Mouse (Mus musculus): ENCODE measurements around the gene Slamf9. TPM values are rescaled to one million over a fixed set of nuclear protein-coding genes. Genes with fewer than 3 reads are reported as not detected.

Slamf9 gene
- polyA plus RNA-seq, 1 experiment from 2014 or later, result 0.32 TPM

GRCm38 (mm10) chr1:172474196-172474595, 962 bp upstream of the Slamf9 start:
- 69% methylated on average over 3 of the region's 3 CpGs for WGBS
- Histone ChIP-seq H3K4me2 (no peak overlapping the region), H3K4me3 (ENCODE audit: low read depth, low read length) (no peak overlapping the region), H3K9me3 (ENCODE audit: low read depth, low read length) (no peaks in the 10 kb centered on the region), H3K27ac (ENCODE audit: low read depth) (no peak overlapping the region), H3K36me3 (ENCODE audit: insufficient read depth) (no peaks in the 10 kb centered on the region), H3K9ac (no peak overlapping the region), H3K27me3 (ENCODE audit: insufficient read depth, low read length) (no peaks in the 10 kb centered on the region), H3K4me1 (ENCODE audit: insufficient read depth) (no peaks in the 10 kb centered on the region; the same call in 1 of the 2 replicates)
- ATAC-seq (ENCODE audit: insufficient read depth) (no peak), DNase-seq (no peak)
- no peak for TF ChIP-seq CTCF (IDR thresholded peaks at IDR 0.05; ENCODE audit: low read depth)

DNA sequence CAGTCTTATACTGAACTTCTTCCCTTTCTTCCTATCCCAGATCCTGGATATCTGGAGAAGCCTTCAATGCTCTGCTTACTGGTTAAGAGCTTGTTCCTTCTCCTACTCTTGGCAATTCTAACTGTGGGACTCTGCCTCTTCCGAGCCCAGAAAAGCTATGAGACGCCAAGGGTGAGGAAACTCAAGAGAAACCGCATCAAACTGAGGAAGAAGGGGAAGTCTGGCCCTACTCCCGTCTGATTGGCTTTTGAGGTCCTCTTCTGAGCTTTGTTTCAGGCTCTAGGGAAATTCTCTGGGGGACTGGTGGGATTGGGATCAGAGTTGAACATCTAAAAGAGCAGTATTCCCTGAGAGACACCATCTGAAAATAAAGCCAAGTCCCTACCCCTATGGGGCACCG, 2.9 kb downstream of the Slamf9 start:
- DNase-seq (no peak), ATAC-seq (ENCODE audit: insufficient read depth) (no peak)
- Histone ChIP-seq H3K4me2 (no peak overlapping the region), H3K9me3 (ENCODE audit: low read depth, low read length) (no peaks in the 10 kb centered on the region), H3K4me1 (ENCODE audit: insufficient read depth) (peaks cover 3% of the 10 kb centered on the region; the same call in 1 of the 2 replicates), H3K27me3 (ENCODE audit: insufficient read depth, low read length) (no peaks in the 10 kb centered on the region), H3K27ac (ENCODE audit: low read depth) (no peak overlapping the region), H3K9ac (no peak overlapping the region), H3K36me3 (ENCODE audit: insufficient read depth) (no peaks in the 10 kb centered on the region), H3K4me3 (ENCODE audit: low read depth, low read length) (no peak overlapping the region)
- TF ChIP-seq CTCF (IDR thresholded peaks at IDR 0.05; ENCODE audit: low read depth), result no peak
- WGBS, result 75% methylated on average over 5 of the region's 5 CpGs

DNA sequence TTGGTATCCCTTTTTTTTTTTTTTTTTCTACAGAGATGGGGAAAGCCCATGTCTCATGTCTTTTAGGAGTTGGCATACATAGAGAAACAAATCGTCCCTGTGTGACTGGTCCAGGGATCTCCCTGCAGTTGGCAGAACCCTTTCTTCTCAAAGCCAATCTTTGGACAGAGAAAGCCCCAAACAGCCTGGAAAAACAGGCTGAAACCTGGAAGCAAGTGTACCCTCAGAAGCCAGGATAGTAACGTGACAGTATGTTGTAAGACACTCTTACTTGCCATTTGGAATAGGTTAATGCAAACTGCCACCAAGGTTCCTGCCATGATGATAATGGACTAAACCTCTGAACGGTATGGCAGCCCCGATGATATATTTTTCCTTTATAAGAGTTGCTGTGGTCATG, 5.2 kb downstream of the Slamf9 start:
- no peak for TF ChIP-seq CTCF (IDR thresholded peaks at IDR 0.05; ENCODE audit: low read depth)
- Histone ChIP-seq H3K27me3 (ENCODE audit: insufficient read depth, low read length) (no peaks in the 10 kb centered on the region), H3K4me1 (ENCODE audit: insufficient read depth) (peaks cover 8% of the 10 kb centered on the region; the same call in 1 of the 2 replicates), H3K27ac (ENCODE audit: low read depth) (no peak overlapping the region), H3K9ac (no peak overlapping the region), H3K4me3 (ENCODE audit: low read depth, low read length) (no peak overlapping the region), H3K4me2 (no peak overlapping the region), H3K36me3 (ENCODE audit: insufficient read depth) (peaks cover 7% of the 10 kb centered on the region; the same call in 1 of the 2 replicates), H3K9me3 (ENCODE audit: low read depth, low read length) (no peaks in the 10 kb centered on the region)
- no peak for ATAC-seq (ENCODE audit: insufficient read depth)
- no peak for DNase-seq
- WGBS, result 83% methylated on average over 4 of the region's 4 CpGs

GRCm38 (mm10) chr1:172481111-172481510, 6.0 kb downstream of the Slamf9 start:
- H3K9ac ChIP-seq, result peak overlapping the region; percentile 62
- peak overlapping the region; percentile 60 for H3K4me3 ChIP-seq (ENCODE audit: low read depth, low read length)
- H3K36me3 ChIP-seq (ENCODE audit: insufficient read depth), result peaks cover 8% of the 10 kb centered on the region; the same call in 1 of the 2 replicates
- peak overlapping the region; percentile 89 for H3K27ac ChIP-seq (ENCODE audit: low read depth)
- H3K27me3 ChIP-seq (ENCODE audit: insufficient read depth, low read length), result no peaks in the 10 kb centered on the region
- H3K4me2 ChIP-seq, result peak overlapping the region; percentile 84
- ATAC-seq (ENCODE audit: insufficient read depth), result no peak
- 8% methylated on average over 13 of the region's 13 CpGs for WGBS
- peak; percentile 40 for DNase-seq
- no peak for TF ChIP-seq CTCF (IDR thresholded peaks at IDR 0.05; ENCODE audit: low read depth)
- peaks cover 8% of the 10 kb centered on the region; the same call in 1 of the 2 replicates for H3K4me1 ChIP-seq (ENCODE audit: insufficient read depth)
- no peaks in the 10 kb centered on the region for H3K9me3 ChIP-seq (ENCODE audit: low read depth, low read length)

DNA sequence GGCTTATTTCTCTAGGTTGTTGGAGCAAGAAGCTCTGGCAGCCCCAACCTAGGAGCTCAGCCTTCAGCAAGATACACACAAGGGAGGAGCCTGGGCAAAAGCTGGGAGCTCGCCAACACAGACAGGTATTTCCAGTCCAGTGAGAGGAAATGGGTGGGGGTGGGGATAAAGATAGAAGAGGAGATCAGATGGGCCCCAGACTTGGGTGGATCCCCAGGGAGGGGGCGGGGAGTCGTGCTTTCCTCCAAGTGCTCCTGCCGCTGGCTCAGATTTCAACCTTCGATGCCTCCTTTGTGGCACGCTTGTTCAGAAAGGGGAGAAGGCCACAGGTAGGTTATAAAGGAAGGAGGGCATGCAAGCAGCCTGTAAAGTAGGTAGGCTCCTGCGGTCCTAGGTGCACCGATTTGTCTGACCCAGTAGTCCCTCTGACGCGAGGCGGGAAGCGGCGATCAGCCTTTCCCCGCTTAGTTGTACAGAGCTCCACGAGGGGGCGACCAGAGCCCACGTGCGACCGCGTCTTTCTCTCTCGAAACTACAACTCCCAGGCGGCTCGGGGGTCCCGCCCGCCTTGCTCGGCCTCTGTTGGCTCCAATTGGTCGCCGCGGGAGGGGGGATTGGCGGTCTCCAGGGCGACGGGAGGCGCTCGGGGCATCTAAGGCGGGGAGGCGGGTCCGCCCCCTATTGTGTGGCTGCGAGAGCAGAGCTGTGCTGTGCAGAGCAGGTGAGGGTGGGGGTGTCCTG, 6.6 kb downstream of the Slamf9 start, which contains the start of gene Igsf9:
TSS of gene Igsf9 (plus strand) at position 249 of the 741 bp plus-strand sequence.
- DNase-seq (peak; percentile 98), ATAC-seq (ENCODE audit: insufficient read depth) (peak; percentile 96)
- H3K4me3 ChIP-seq (ENCODE audit: low read depth, low read length), result peak within 1 kb of the TSS; percentile 60
- peak; percentile 73 for TF ChIP-seq CTCF (IDR thresholded peaks at IDR 0.05; ENCODE audit: low read depth)
- H3K4me1 ChIP-seq (ENCODE audit: insufficient read depth), result peaks cover 8% of the 10 kb centered on the region; the same call in 1 of the 2 replicates
- peaks cover 8% of the 10 kb centered on the region; the same call in 1 of the 2 replicates for H3K36me3 ChIP-seq (ENCODE audit: insufficient read depth)
- H3K9me3 ChIP-seq (ENCODE audit: low read depth, low read length), result no peaks in the 10 kb centered on the region
- peak within 1 kb of the TSS; percentile 84 for H3K4me2 ChIP-seq
- H3K9ac ChIP-seq, result peak within 1 kb of the TSS; percentile 62
- H3K27me3 ChIP-seq (ENCODE audit: insufficient read depth, low read length), result no peaks in the 10 kb centered on the region
- WGBS, result under 1% methylated on average over 38 of the region's 38 CpGs
- peak within 1 kb of the TSS; percentile 89 for H3K27ac ChIP-seq (ENCODE audit: low read depth)

- Histone ChIP-seq H3K27ac (ENCODE audit: low read depth) (0 out of 2 replicates have a peak overlapping the region, but pooled peaks have one; percentile 89), H3K4me1 (ENCODE audit: insufficient read depth) (peaks cover 8% of the 10 kb centered on the region; the same call in 1 of the 2 replicates), H3K9ac (peak overlapping the region; percentile 62), H3K36me3 (ENCODE audit: insufficient read depth) (peaks cover 16% of the 10 kb centered on the region; the same call in 1 of the 2 replicates), H3K27me3 (ENCODE audit: insufficient read depth, low read length) (no peaks in the 10 kb centered on the region), H3K9me3 (ENCODE audit: low read depth, low read length) (no peaks in the 10 kb centered on the region), H3K4me2 (peak overlapping the region; percentile 84), H3K4me3 (ENCODE audit: low read depth, low read length) (peak overlapping the region; percentile 60)
- no peak for TF ChIP-seq CTCF (IDR thresholded peaks at IDR 0.05; ENCODE audit: low read depth)
- 6% methylated on average over 12 of the region's 12 CpGs for WGBS
- DNase-seq, result peak; percentile 24
- ATAC-seq (ENCODE audit: insufficient read depth), result peak; percentile 10; the same call in 1 of the 2 replicates
These were observed 7.6 kb downstream of the Slamf9 start for GRCm38 (mm10) chr1:172482518-172483360.
